Mouse (Mus musculus) right cerebral cortex, postnatal 36 days (tissue): ENCODE results near the gene Srsf10.

Source experiments
- DNase-seq, 2 experiments: peaks; one replicate each; pipeline ENCODE4 v3.0.0; 2022; ENCODE audit warnings: low spot score in 2 of 2, mixed read lengths in 1 of 2

Srsf10 gene

DNA sequence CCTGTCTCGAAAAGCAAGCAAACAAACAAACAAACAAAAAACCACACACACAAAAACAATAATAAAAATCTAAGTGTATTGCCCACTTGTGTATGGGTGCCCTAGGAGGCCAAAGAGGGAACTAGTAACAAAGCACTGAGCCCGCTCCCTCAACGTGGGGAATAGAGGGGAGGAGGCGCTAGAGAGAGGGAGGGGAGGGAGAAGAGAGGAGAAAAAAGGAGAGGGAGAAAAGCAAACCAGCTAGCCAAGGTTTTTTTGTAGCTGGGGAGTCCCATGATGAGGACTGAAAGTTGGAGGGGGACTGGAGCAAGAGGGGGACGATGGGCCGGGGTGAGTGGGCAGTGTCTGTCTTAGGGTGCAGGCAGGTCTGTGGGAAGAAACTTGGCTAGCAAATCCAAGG lies 467 bp upstream of the Srsf10 start:
- DNase-seq: no peak

DNA sequence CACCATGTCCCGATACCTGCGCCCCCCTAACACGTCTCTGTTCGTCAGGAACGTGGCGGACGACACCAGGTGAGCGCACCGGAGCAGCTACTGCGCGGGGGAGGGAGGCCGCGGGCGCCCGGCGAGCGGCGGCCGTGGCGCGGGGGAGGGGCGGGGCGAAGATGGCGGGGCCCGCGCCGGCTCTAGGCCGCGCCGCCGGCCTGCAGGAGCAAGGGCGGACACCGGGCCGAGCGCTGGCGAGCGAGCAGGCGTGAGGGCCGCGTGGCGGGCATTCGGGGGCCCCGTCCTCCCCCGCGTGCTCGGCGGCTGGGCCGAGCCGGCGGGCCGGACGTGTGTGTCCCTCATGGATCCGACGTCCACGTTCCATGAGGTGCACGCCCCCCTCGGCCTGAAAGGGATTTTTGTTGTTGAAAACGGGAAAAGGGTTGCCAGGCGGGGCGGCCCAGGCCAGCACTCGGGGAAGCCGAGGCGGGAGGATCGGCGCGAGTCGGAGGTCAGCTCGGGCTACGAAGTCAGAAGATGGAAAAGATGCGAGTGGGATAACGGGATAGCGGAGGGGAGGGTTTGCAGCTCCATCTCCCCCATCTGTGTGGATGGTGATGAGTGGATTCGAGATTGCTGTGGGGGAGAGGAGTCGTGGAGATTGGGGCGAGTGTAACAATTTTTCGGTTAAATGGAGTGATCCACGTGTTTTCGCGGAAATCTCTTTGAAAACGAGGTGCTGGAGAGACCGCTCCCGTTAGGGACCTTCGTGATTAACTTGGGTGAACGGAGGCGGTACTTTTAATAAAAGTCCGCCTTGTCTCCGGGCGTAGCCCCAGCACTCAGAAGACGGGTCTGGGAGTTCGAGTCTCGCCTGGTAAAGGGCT lies 910 bp downstream of the Srsf10 start:
- peak; percentile 32 to 45 for DNase-seq

DNA sequence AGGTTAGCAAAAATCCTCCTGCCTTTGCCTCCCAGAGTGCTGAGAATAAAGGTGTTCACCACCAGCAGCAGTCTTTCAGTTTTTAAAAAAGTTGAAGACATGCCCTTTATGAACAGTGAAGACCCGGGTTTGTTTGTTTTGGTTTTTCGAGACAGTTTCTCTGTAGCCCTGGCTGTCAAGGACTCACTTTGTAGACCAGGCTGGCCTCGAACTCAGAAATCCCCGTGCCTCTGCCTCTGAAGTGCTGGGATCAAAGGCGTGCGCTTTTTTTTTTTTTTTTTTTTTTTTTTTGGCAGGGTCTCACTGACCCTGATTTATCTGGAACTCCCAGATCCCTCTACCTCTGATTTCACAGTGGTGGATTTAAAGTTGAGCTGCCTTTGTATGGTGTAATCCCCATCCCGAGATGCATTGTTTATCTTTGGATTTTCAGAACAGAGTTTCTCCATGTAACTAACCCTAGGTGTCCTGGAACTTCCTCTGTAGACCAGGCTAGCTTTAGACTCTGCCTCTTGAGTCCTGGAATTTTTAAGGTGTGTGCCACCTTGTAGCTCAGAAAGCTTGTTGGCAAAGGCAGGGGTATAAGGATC lies 2.1 kb downstream of the Srsf10 start:
- no peak for DNase-seq

DNA sequence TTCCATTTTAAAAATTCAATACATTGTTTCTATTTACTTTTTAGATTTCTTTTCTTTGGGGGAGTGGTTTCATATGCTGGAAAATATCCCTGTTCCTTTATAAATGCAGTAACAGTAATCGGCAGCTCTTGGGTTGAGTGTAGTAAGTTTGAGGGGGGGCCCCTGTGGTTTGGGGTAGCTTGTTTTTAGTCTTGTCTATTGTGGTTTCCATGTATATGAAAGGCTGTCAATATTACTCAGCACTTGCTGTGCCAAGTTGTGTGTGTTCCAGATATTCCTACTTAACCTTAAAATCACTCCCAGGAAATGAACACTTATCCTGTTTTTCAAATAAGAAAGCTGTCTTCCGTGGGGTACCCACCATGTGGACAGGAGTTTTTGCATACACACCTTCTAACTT lies 13.4 kb downstream of the Srsf10 start:
- no peak for DNase-seq

DNA sequence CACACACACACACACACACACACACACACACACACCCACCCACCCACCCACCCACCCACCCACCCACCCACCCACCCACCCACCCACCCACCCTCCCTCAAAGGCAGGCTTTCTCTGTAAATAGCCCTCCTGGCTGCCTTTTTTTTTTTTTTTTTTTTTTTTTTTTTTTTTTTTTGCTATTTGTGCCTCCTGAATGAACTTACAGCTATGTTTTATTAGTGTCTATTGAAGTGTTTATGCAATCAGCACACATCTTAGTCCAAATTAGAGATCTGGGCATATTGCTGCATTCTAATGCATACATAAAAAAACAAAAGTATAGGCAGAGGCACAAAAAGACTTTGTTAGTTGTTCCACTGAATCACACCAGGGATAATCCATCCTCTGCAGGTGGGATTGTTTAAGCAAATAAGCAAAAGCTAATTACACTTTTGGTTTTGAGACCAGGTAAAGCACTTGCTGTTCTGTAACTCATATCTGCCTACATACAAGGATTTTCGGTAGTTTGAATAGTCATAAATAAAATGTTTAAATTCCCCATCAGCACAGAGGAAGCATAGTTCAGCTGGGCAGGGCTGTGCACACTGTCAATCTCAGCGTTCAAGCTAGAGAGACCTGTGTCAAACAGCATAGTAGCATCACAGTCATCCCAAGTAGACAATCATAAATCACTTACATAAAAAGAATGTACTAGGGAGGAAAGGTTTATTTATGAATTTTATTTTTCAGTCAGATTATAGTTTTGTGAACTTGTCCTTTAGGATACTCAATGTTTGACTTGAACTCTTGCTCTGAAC lies 14.9 kb downstream of the Srsf10 start:
- DNase-seq: no peak

DNA sequence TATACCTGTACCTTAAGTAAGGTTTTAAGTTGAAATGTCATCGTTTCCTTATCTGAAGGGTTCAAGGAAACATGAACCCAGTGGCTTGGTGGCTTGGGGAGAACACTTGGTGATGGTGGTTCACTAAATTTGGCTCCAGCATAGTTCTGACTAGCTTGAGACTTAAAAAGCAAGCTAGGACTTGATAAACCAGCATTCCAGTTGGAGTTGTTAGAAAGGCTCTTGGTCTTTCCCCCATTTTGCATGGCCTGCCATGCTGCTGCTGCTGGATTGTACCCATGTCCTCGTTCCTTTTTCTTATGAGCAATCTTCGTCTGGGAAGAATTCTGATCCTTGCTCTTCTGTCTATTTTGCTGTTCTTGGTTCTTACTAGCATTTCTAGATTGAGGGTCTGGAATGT lies 16.5 kb downstream of the Srsf10 start:
- DNase-seq: no peak

DNA sequence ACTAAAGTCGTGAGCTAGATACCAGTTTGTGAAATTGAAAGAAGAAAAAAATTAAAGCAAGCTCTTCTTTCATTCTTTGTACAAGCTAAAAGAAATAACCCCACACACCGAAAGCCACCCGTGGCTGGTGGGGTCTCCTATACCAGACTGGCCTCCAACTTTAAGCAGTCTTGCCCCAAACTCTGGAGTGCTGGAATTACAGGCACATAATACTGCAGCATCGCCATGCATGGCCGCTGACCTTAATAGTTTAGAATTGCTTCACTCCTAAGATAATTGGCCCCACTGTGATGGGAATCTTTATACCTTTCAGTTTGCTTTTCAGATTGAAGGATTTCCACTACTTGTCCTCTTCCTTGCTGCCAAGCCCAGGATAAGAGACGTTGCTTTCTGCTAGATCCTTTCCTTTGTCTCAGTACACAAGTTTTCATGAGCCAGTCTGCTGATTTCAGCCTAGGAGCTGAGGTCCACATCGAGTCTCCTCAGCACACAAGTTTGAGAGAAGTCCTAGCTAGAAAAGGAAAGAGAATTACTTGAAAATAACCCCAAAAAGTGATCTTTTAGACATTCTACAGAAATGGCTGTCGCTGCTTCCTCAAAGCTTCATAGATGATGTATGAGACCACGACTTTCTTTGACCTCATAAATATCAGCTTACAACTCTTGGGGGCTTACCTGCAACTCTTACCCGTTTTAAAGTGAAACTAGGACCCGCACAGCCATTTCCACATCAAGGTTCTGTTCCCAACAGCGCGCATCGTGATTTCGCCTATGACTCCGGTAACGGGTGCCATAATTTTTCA lies 17.2 kb downstream of the Srsf10 start:
- no peak for DNase-seq

DNA sequence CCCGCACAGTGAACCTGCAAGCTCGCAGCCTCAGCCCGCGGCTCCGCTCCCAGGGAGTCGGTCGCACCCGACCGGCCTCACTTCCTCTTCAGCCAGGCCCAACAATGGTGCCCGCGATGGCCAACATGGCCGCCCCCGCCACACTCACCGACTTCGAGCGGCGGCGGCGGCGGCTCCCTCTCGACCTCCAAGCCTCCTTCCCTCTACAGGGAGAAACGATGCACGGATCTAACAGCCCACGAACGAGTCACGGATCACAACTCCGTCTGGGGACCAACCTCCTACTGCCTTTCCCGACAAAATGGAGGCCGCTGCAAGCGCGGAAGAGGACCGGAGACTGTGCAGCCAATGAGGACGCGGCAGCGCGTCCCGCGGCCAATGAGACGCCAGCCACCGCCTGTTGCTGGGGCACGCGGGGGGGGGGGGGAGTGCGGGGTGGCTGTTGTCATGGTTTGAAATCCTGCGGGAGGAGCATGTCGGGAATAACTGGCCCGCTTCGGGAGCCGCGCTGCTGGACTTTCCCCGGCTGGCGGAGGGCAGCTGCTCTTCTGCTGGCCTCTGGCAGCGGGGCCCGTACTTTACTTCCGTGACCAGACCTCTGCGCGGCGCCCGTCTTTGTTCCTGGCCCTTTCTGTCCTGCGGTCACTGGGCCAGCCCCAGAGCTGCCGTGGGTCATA lies 18.1 kb downstream of the Srsf10 start, which contains the start of gene Pnrc2:
Gene Pnrc2 (minus strand): TSS at position 325 of the 677 bp plus-strand sequence.
- peak; percentile 85 to 87 for DNase-seq

DNA sequence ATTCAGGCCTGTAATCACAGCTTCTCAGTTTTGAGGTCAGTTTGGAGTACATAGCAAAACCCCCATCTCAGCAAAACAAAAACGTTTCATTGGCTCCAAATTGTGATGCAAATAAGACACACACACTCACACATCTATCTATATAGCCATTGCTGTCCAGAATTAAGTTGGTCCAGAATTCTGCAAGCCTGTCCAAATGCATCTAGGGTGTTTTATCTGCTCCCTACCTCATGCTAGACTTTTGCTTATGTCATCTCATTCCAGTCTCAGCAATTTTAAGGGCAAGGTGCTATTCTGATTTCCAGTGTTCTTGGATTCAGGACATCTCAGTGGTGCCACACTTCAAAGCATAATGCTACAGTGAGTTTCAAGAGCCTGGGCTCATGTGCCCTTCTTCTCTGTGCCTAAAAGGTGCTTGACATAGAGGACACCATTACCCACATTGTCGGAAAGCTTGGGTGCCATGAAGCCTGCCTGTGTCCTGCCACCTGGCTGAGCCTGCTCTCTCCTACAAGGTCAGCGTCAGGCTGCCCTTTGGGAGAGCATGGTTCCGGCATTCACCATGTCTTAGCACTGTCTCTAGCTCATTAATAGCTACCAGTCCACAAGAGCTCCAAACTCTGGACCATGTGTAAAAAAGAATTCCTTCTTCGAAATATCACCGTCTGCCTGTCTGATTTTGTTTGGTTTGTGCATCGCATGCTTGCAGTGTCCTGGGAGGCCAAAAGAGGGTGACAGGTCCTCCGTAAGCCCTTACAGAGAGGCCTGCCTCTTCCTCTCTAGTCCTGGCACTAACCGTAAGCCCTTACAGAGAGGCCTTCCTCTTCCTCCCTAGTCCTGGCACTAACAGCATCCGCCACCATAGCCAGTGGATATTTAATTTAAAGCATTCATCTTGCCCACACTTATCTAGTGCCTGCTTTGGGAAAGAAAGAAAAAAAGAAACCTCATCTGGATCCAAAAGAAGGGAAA lies 19.3 kb downstream of the Srsf10 start:
- no peak for DNase-seq

DNA sequence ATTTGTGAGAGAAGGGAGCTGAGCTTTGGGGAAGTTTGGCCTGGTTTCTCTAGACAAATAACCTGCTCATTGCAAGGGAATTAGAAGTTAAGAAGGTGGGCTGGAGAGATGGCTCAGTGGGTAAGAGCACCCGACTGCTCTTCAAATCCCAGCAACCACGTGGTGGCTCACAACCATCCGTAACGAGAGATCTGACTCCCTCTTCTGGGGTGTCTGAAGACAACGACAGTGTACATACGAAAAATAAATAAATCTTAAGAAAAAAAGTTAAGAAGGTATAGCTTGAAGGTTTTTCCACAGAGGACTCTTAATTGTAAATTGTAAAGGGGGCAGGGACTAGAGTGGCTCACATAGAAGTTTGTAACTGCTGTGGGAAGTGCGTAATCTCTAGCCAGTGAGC lies 20.0 kb downstream of the Srsf10 start:
- DNase-seq: no peak

DNA sequence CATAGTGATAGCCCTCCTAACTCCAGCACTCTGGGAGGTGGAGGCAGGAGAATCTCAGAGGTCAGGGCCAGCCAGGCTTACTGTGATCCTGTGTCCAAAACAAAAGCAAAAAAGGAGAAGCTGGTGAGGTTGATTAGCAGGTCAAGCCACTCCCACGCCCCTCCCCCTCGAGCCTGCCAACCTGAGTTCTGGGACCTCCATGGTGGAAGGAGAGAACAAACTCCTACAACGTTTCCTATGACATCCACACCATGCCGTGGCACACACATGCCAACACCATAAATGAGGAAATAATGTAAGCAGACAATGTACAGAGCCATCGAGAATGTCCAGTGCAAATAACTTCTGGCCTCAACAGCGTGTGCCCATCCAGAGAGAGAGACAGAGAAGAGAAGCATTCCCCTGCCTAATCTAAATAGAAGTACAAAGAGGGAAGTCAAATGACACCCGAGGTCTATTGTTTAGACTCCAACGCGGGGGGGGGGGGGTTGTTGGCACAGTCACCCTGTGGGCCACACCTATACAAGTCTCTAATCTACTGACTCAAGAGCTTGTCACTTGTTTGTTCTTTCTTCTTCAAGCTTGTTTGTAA lies 20.5 kb downstream of the Srsf10 start:
- peak in 1 of 2 experiments; percentile 18 for DNase-seq

DNA sequence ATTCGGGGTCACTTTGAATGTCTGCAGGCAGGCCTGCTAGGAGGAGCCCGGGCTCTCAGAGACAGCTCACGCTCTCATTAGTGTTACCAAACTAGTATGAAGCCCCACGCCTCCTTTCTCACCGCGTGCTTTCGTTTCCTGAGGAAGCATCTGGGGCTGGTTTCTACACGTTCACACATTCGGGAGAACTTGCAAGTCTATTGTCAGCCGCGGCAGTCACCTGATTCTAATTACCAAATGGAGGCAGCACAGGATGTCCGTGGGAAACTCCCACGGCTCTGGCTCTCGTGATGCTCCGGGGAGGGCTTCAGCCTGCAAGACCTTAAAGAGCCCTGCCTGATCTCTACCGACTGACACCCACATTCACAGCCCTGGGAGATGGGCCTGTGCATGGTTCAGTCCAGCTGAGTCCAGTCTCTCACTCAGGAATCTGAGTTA lies 21.1 kb downstream of the Srsf10 start:
- peak; percentile 77 to 88 for DNase-seq

DNA sequence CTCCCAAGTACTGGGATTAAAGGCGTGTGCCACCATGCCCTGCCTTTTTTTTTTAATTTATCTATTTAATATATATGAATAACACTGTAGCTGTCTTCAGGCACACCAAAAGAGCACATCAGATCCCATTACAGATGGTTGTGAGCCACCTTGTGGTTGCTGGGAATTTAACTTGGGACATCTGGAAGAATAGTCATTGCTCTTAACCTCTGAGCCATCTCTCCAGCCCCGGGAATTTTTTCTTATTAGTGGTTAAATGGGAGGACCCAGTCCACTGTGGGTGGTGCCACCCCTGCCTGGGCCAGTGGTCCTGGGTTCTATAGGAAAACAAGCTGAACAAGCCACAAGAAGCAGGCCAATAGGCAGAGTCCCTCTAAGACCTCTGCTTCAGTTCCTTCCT lies 22.2 kb downstream of the Srsf10 start:
- no peak for DNase-seq

DNA sequence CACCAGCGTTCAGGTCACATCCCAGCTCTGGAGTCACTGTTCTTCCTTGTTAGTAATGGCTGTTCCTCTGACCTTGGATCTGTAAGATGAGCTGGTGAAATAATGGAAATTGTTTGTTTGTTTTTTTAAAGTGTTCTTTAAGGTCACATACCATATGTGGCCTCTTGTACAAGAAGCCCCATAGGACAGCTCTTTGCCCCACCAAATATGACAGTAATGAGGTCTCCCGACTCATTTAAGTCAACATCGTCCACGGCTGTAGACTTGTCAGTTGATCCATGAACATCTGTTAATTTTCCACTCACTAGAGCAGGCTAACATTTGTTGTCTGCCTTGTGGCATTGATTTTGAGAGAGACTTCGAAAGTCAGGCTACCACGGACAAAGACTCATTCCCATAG lies 23.5 kb downstream of the Srsf10 start:
- DNase-seq: no peak

DNA sequence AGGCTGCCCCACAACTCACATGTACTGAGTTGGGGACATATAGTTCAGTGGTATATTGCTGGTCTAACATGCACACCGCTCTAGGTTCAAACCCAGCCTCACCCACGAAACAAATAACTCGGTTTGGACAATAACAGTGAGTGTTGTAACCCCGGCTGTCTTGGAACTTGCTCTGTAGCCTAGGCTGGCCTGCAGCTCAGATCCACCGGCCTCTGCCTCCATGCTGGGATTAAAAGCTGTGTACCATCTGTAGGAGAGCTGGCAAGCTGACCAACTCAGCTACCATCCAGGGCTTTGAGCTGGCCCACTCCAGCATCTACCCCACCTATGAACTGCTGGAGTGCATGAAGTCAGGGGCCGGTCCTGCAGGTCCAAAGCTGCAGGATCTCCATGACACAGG lies 24.5 kb downstream of the Srsf10 start:
- no peak for DNase-seq

DNA sequence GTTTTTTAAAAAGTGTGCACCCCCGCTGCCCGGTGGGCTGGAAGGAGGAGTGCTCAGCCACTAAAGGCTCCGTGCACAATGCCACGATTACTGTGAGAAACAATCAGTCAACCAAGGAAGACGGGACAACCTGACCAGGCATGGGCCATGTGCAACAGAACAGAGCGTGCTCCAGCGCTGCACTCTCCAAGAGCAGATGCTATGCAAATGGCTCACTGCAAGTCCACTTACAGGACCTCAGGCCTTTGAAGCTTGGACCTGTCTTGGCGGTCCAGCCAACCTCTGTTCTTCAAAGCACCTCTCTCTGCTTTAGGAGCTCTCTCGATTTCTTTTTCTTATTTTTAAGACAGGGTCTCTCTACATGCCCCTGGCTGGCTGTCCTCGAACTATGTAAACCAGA lies 25.0 kb downstream of the Srsf10 start:
- no peak for DNase-seq

DNA sequence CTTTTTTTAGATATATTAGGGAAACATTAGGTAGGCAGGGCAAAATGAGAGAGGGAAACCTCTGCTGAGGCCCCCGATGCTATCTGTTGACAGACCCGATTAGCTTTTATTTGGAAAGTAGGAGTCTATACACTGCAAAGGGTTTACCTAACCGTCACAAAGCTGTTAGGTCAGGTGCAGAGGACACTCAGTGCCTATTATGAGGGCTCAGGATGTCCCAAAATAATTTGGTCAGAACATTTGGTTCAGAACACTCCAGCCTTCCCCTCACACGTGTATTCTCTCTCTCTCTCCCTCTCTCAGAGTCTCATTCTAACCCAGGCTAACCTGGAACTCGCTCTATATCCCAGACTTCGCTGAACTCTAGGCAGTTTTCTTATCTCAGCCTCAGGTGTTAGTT lies 26.5 kb downstream of the Srsf10 start:
- DNase-seq: no peak

DNA sequence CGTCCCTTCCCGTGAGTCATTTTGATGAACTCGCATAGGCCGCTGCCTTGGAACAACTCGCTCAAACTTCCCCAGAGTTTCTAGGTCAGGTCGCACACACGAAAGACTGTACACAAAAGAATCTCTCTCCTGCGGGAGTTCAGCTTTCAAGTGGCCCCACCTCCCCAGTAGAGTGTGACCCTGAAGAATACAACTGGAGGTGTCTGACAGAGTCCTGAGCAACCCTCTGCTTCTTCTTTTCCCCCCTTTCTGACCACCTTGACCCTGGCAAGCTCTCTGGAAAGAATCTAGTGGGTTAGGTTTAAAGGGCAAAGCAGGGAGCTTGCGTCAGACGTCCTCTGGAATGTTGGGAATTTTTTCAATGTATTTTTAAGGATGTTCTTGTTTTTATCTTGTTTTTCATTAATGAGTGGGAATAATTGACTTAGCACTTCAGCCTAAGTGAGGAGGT lies 27.9 kb downstream of the Srsf10 start:
- DNase-seq: no peak

DNA sequence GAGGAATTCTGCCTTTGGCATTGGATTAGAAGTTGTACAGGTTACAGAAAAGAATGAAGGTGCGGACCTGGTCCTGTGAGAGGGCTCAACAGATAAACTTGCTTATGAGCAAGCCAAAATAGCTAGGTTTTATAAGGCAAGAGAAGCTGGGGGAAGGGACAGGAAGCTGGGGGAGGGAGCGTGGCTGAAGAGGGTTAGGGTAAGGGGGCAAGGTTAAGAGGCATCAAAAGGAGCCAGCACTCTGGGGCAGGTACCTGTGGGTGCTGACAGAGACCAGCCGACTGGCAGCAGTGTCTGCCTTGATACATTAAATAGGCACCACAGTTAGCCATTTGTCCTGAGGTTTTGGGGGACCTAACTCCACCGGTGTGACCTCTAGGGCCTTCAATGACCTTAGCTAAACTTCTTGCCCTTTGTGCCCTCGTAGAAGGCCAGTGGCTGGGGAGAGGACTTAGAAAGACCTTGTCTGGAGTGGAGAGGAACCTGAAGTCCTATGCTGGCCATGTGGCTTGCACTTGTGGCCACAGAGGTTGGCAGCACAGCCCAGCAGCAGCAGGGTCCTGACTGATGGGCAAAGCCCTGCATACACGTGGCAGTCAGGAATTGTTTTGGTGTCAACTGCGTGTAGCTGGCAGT lies 28.5 kb downstream of the Srsf10 start:
- no peak for DNase-seq
